Mouse (Mus musculus) bone marrow, adult 2 months (tissue): Measurements from ENCODE around the gene Lmx1b. TPM values are rescaled to one million over a fixed set of nuclear protein-coding genes. Genes with fewer than 3 reads are reported as not detected.

Experiments used
- H3K27ac ChIP-seq: fragments of 200-500 bp; 2 replicates; pipeline ENCODE4 v1.5.1; 2012; ENCODE audit warnings: low read depth, mild to moderate bottlenecking, control low read depth, inconsistent platforms, low read length; ENCODE audit not compliant: control insufficient read depth, poor library complexity, insufficient read depth
- H3K4me1 ChIP-seq: fragments of 200-500 bp; 2 replicates; pipeline ENCODE4 v1.6.1; 2011; ENCODE audit warnings: low read length; ENCODE audit not compliant: control insufficient read depth, insufficient read depth
- H3K4me3 ChIP-seq: fragments of 200-500 bp; replicated peaks from 2 replicates; pipeline ENCODE3; 2011; ENCODE audit warnings: mild to moderate bottlenecking, low read depth, low read length, control low read depth; ENCODE audit not compliant: control insufficient read depth
- CTCF ChIP-seq: fragments of 200-500 bp; IDR thresholded peaks from 2 replicates; pipeline ENCODE4 v1.5.1; 2011; ENCODE audit warnings: low read length, control low read depth; ENCODE audit not compliant: control insufficient read depth, insufficient read depth
- POLR2A ChIP-seq: fragments of 200-500 bp; IDR thresholded peaks from 2 replicates; pipeline ENCODE4 v1.6.1; 2011; ENCODE audit warnings: low read depth, mild to moderate bottlenecking, control low read depth, low read length, borderline replicate concordance; ENCODE audit not compliant: control insufficient read depth
- WGBS: fragments of 180-500 bp; shearing (Covaris S2); methylation state at CpG from one replicate; pipeline ENCODE4 v1.1.7; 2018; 5-methylcytosine and 5-hydroxymethylcytosine counted together
- polyA plus RNA-seq: library from polyadenylated mRNA; stranded (reverse); fragments of >200 nt; gene quantifications from 2 replicates; pipeline ENCODE4 v1.2.4, GENCODE M21; 2011; ENCODE audit warnings: low replicate concordance; ENCODE audit not compliant: missing spikeins, insufficient read depth, insufficient read length

Gene Lmx1b
- polyA plus RNA-seq, 1 experiment, result not detected

DNA sequence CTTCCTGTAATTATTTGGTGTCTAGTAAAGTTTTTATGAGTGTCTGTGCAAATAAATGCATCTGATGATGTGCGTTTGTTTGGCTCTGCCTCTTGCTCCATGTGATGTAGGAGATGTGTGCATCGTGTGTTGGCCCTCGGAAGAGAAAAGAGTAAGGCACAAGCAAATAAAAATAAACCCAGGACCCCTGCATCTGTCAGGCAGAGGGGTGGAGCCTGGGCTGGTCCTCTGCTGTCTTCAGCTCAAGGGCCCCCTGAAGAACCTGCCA lies 5.9 kb upstream of the Lmx1b start:
- Histone ChIP-seq H3K4me1 (no peaks in the 10 kb centered on the region), H3K27ac (no peak overlapping the region), H3K4me3 (no peak overlapping the region)
- TF ChIP-seq CTCF (no peak), POLR2A (no peak)
- 5% methylated on average over 3 of the region's 3 CpGs for WGBS

DNA sequence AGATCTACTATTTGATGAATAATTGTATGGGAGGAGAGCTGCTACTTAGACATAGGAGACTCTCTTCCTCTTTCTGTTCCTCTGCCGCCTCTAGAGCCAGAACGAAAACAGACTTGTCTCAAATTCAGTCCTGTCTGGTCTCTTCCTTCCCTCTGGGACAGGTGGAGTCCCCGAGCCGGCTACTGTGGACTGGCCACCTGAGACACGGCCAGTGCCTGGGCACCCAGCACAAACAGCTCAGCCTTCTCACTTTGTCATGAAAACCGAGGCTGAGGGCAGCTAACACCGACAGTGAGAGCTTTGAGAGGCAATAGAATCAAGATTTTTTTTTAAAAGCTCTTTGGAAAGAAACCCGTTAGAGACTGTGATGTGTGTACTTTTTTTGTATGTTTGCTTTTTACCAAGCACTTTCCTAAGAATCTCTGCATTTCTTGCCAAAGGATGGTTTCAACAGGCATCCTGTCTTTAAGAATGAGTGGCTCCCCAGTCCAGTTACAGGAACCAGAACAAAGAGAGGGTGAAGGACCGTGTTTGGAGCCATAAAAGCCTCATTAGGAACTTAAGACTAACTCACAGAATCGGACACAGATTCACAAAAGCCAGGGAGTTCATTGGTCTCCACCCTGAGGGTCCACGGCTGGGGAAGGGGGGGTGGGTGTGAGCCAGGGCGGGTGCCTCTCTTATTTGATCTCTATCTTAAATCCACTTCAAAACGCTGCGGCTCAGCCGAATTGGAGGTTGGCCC lies 5.4 kb upstream of the Lmx1b start:
- Histone ChIP-seq H3K27ac (no peak overlapping the region), H3K4me1 (no peaks in the 10 kb centered on the region), H3K4me3 (no peak overlapping the region)
- 2% methylated on average over 15 of the region's 15 CpGs for WGBS
- TF ChIP-seq POLR2A (no peak), CTCF (no peak)

DNA sequence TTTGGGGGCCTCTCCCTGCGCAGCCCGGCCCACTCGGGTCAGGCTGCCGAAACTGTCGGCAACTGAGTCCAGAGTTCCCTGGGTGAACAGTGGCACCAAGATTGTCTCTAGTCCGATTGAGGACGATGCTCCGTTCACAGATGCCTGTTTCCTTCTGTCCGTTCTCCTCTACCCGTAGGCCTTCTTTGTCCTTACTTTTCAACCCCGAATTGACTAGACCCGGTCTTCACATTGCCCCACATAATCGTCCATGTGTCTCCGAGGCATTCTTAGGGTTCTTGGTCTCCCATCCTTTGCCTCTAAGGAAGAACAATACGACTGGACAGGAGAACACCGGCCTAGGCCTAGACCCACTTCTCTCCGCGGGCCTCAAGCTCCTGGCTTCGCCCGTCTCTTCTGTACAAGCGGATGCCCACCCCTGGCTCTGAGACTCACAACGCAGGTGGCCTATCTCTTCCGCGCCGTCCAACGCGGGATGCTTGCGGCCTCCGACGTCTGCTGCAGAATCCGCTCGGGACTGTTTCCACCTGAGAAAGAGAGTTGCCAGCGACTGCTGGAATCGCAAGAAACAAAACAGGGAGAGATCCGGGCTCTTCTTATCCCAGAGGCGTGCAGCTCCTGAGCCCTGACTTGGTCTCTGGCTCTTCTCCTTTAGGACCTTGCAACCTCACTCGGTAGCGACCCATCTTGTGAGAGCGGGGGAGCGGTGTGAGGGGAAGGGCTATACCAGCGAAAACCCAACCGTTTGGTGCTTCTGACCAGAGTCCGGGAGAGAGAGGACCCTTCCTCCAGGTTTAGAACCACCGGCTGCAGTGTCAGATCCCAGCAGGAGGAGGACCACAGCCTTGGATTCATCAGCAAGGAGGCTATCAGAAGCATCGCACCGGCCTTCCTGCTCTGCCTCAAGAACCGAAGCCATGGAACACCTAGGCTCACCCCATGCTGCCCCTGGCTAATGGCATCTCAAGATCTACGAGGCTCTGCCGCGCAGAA lies 3.7 kb upstream of the Lmx1b start:
- no peaks in the 10 kb centered on the region for H3K4me1 ChIP-seq
- TF ChIP-seq POLR2A (no peak), CTCF (no peak)
- no peak overlapping the region for H3K27ac ChIP-seq
- 16% methylated on average over 50 of the region's 50 CpGs for WGBS
- no peak overlapping the region for H3K4me3 ChIP-seq

GRCm38 (mm10) chr2:33642650-33643458 lies 2.5 kb upstream of the Lmx1b start:
- no peak; the same call in 1 of the 2 replicates for TF ChIP-seq POLR2A
- peak; percentile 82 for TF ChIP-seq CTCF
- H3K4me1 ChIP-seq, result no peaks in the 10 kb centered on the region
- 5% methylated on average over 42 of the region's 42 CpGs for WGBS
- H3K4me3 ChIP-seq, result no peak overlapping the region
- no peak overlapping the region; the same call in 1 of the 2 replicates for H3K27ac ChIP-seq

- H3K4me3 ChIP-seq, result no peak overlapping the region
- WGBS, result 3% methylated on average over 41 of the region's 41 CpGs
- no peak for TF ChIP-seq CTCF
- no peak for TF ChIP-seq POLR2A
Observed at GRCm38 (mm10) chr2:33641859-33642571, 1.7 kb upstream of the Lmx1b start.

DNA sequence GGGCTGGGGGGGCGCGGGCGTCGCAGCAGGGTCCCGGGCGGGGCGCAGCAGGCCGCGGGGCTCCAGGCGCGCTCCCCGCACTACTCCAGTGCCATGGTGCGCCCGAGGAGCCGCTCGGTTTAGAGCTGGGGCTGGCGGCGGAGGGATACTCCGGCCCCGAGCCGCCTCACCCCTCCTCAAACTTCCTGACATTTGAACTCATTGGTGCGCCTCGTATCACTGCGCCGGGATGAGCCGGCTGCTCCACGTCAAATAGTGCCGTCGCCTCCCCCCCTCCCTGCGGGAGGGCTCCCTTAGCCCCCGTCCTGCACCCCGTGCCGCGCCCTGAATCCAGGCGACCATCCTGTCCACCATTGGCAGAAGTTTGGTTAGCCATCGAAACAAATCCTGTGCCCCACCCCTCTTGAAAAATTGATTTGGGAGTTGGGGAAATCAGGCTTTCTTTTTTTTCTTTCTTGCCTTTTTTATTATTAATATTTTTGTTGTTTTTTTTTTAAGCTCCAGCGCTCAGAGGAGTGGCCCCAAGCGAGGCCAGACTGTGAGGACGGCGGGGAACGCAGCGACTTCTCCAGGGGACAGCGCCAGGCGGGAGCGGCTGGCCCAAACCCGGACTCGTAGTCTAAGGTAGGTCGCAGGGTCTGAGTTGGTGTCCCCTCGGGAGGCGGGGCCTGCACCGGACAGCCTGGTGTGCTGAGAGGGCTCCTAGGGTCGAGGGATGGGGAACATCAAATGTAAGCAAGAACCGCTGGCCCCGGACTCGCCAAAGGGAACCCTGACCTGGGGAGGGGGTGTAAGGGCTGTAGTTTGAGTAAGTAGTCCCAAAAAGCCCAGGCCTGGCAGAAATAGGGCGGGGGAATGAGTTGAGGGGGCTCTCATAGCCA lies 907 bp upstream of the Lmx1b start:
- WGBS, result 3% methylated on average over 52 of the region's 56 CpGs

More at GRCm38 (mm10) chr2:33641859-33642571, 1.7 kb upstream of the Lmx1b start:
- Histone ChIP-seq H3K27ac (no peak overlapping the region; the same call in 1 of the 2 replicates), H3K4me1 (no peaks in the 10 kb centered on the region)

More for the DNA sequence above, 907 bp upstream of the Lmx1b start:
- Histone ChIP-seq H3K27ac (no peak overlapping the region), H3K4me3 (no peak overlapping the region), H3K4me1 (no peaks in the 10 kb centered on the region)
- TF ChIP-seq POLR2A (no peak), CTCF (no peak)
